Mouse (Mus musculus): Measurements from ENCODE around the gene Txndc9. TPM values are rescaled to one million over a fixed set of nuclear protein-coding genes. Genes with fewer than 3 reads are reported as not detected.
"Not testable (repeated sequence)": the region's sequence is repeated elsewhere in the genome, so short reads cannot be mapped to it uniquely, and the experiment has no call there.

Gene Txndc9
- total RNA-seq, 2 experiments from 2014 or later, result 60.7 to 61.4 TPM

DNA sequence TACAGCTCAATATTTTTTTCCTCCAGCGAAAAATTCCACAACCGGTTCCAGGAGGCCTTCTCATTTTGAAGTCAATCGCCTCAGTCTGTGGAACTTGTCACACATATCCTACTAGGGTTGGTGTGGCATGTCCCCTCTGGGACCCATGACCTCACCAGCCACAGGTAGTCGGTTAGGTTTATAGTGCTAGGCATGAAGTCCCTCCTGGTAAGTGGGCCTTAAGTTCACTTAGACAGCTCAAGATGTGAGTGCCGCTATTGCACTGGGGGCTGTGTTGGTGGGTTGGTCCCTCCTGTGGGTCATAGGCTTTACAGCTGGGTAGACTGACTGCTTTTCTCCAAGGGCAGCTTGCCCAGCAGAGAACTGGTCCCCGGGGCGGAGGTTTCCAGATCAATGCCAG is 20.4 kb downstream of the Txndc9 start:
- no peak for DNase-seq (ENCODE audit: low spot score in 2 of 2)

- not testable (repeated sequence) for DNase-seq (ENCODE audit: low spot score in 2 of 2)
Measured at GRCm38 (mm10) chr1:37976666-37977065, 21.0 kb downstream of the Txndc9 start.

DNA sequence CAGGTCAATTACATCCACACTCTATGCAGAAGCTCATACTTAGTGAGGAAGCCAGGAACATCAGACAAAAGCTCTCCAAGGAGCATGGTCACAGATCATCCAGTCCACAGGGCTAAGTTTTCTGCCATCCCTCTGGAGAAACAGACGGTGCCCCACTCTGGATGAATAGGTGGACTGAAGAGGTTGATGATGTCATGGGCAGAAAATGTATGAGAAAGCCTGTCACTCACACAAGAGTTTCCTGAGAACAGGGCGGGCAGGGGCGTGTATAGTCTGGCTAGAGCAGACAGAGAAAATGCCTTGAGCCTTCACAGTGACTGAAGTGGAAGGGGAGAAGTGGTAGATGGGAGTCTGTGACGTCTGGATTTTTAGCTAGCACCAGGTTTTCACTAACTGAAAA is 26.2 kb downstream of the Txndc9 start:
- no peak for DNase-seq (ENCODE audit: low spot score in 2 of 2)

- no peak for DNase-seq (ENCODE audit: low spot score in 2 of 2)
Measured at GRCm38 (mm10) chr1:37968746-37969145, 28.9 kb downstream of the Txndc9 start.

- DNase-seq (ENCODE audit: low spot score in 2 of 2), result no peak
Measured at GRCm38 (mm10) chr1:37965571-37965970, 32.1 kb downstream of the Txndc9 start.

DNA sequence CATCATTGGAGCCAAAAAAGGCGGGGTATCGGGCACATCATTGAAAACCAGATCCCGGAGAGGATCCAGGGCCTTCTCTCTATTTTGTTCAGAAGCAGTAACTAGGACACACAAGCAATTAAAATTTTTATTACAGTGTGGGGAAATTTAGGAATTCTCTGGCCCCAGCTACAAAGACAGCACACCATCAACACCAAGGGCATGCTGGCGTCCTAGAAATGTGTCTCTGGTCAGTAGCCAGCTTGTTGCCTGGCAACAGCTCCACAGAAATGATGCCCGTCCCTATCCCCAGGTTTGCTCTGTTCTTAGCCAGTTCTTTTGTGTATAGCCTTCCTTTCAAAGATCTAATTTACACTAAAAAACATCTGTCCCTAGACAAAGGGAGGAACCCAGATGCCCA is 38.2 kb downstream of the Txndc9 start:
- DNase-seq (ENCODE audit: low spot score in 2 of 2), result no peak

DNA sequence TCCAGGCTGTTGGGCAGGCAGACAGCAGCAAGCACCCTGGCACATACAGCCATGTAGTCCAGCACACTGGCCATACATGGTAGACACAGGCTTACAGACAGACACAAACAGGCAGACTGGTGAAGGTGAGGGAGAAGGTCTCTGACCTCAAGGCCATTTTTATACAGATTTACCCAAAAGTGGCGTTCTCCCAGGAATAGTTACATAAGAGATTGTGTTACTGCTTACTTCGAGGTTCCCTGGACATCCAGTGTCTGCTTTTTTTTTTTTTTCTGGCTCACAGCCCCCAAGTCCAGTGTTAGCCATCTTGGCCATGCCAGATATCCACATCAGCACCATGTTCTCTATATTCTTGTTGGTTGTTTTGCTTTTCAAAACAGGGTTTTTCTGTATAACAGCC is 39.2 kb downstream of the Txndc9 start:
- no peak for DNase-seq (ENCODE audit: low spot score in 2 of 2)

GRCm38 (mm10) chr1:37957659-37958058 is 40.0 kb downstream of the Txndc9 start, which contains the start of gene Lyg1:
Lyg1 (minus strand) TSS chr1:37957759.
- no peak for DNase-seq (ENCODE audit: low spot score in 2 of 2)

GRCm38 (mm10) chr1:37956690-37957431 is 40.8 kb downstream of the Txndc9 start:
- DNase-seq (ENCODE audit: low spot score in 2 of 2), result no peak

DNA sequence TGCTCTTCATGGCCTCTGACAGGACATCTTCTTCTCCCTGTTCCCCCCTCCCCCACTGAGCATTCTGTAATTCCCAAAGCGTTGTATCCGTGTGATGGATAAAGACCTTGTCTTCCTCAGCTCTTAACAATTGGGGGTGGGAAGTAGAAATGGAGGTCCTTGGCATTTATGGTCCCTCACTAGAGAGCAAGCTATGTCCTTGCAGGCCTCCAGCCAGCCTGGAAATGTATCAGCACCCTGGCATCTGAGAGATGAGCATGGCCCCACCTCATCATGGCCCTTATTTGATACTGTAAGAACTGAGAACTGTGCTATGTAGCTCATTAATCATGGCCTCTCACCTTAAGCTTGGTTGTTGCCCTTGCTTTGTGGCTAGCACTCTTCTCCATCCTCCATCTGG is 42.4 kb downstream of the Txndc9 start:
- no peak for DNase-seq (ENCODE audit: low spot score in 2 of 2)

GRCm38 (mm10) chr1:37954786-37955185 is 42.9 kb downstream of the Txndc9 start:
- no peak for DNase-seq (ENCODE audit: low spot score in 2 of 2)

GRCm38 (mm10) chr1:37948906-37949305 is 48.8 kb downstream of the Txndc9 start:
- no peak for DNase-seq (ENCODE audit: low spot score in 2 of 2)

Other genes starting within 250 kb of the Txndc9 start
- 1 to 10 TPM; 4.7 to 5.4 TPM for gene Tsga10, start 131.5 kb downstream of the Txndc9 start, total RNA-seq (2021)
- gene Lipt1, start 126.2 kb downstream of the Txndc9 start, total RNA-seq (2021), result 1 to 10 TPM; 6.8 to 7.4 TPM
- gene Mitd1, start 107.5 kb downstream of the Txndc9 start, total RNA-seq (2021), result 1 to 10 TPM; 7.1 to 7.6 TPM
- 100 to 1,000 TPM; 233 to 247 TPM for gene Mrpl30, start 107.4 kb downstream of the Txndc9 start, total RNA-seq (2021)
- not detected for gene Lyg2, start 81.4 kb downstream of the Txndc9 start, total RNA-seq (2021)
- not detected for gene Lyg1, start 40.1 kb downstream of the Txndc9 start, total RNA-seq (2021)
- 10 to 100 TPM; 36.4 to 37.3 TPM for gene Eif5b, start 117 bp upstream of the Txndc9 start, total RNA-seq (2021)
- 10 to 100 TPM; 25.9 to 33.7 TPM for gene Rev1, start 131.9 kb upstream of the Txndc9 start, total RNA-seq (2021)

All from gastrocnemius, postnatal 4 days (tissue).